Mouse (Mus musculus) myocyte (in vitro differentiated cells): ENCODE measurements around the gene Olfr1450. TPM values are rescaled to one million over a fixed set of nuclear protein-coding genes. Genes with fewer than 3 reads are reported as not detected.
"Not testable (repeated sequence)": the region's sequence is repeated elsewhere in the genome, so short reads cannot be mapped to it uniquely, and the experiment has no call there.

Experiments
- H3K27me3 ChIP-seq: one replicate; pipeline ENCODE4 v1.6.1; 2011; ENCODE audit not compliant: control insufficient read depth, insufficient read depth, insufficient read length
- H3K36me3 ChIP-seq: one replicate; pipeline ENCODE4 v1.6.1; 2011; ENCODE audit not compliant: control insufficient read depth, insufficient read depth
- H3K4me2 ChIP-seq: one replicate; pipeline ENCODE4 v1.6.1; 2011; ENCODE audit warnings: low read depth, control low read depth
- H3K4me3 ChIP-seq: one replicate; pipeline ENCODE4 v1.5.1; 2011; ENCODE audit warnings: mild to moderate bottlenecking, control low read depth, moderate library complexity
- H3K79me2 ChIP-seq: one replicate; pipeline ENCODE4 v1.6.1; 2011; ENCODE audit not compliant: control insufficient read depth, insufficient read depth
- H3ac ChIP-seq: one replicate; pipeline ENCODE4 v1.6.1; 2011; ENCODE audit not compliant: control insufficient read depth, insufficient read length
- CEBPB ChIP-seq: IDR thresholded peaks from 2 replicates; pipeline ENCODE4 v1.6.1; 2011; ENCODE audit warnings: mild to moderate bottlenecking, moderate library complexity; ENCODE audit not compliant: poor library complexity, insufficient read depth, severe bottlenecking
- E2F4 ChIP-seq: IDR thresholded peaks from one replicate; pipeline ENCODE4 v1.6.1; 2011; ENCODE audit warnings: mild to moderate bottlenecking, control low read depth, moderate library complexity; ENCODE audit not compliant: insufficient read depth
- MAX ChIP-seq: IDR thresholded peaks from one replicate; pipeline ENCODE4 v1.6.1; 2011; ENCODE audit warnings: low read depth, mild to moderate bottlenecking, control low read depth
- MYOD1 ChIP-seq, 3 experiments: IDR thresholded peaks; one replicate each; pipeline ENCODE4 v1.6.1; 2011; ENCODE audit warnings: control low read depth in 2 of 3, low read depth in 2 of 3, mild to moderate bottlenecking in 2 of 3, moderate library complexity in 1 of 3; ENCODE audit not compliant: insufficient read length in 2 of 3, control insufficient read depth in 1 of 3
- MYOG ChIP-seq, 3 experiments: IDR thresholded peaks; one replicate each; pipeline ENCODE4 v1.6.1; 2011; ENCODE audit warnings: control low read depth in 2 of 3, low read depth in 2 of 3, mild to moderate bottlenecking in 2 of 3; ENCODE audit not compliant: insufficient read length in 2 of 3, control insufficient read depth in 1 of 3, insufficient read depth in 1 of 3
- POLR2A ChIP-seq: IDR thresholded peaks from one replicate; pipeline ENCODE4 v1.6.1; 2011; ENCODE audit warnings: low read depth, mild to moderate bottlenecking, control low read depth, moderate library complexity; ENCODE audit not compliant: insufficient read length
- POLR2AphosphoS2 ChIP-seq: IDR thresholded peaks from one replicate; pipeline ENCODE4 v1.6.1; 2011; ENCODE audit warnings: low read depth, control low read depth; ENCODE audit not compliant: insufficient read length
- REST ChIP-seq: IDR thresholded peaks from one replicate; pipeline ENCODE4 v1.6.1; 2011; ENCODE audit warnings: mild to moderate bottlenecking, control low read depth, moderate library complexity; ENCODE audit not compliant: insufficient read depth, insufficient read length
- SRF ChIP-seq: IDR thresholded peaks from one replicate; pipeline ENCODE4 v1.6.1; 2011; ENCODE audit warnings: low read depth; ENCODE audit not compliant: control insufficient read depth, insufficient read length
- TCF12 ChIP-seq: IDR thresholded peaks from one replicate; pipeline ENCODE4 v1.6.1; 2011; ENCODE audit warnings: mild to moderate bottlenecking, control low read depth; ENCODE audit not compliant: poor library complexity, insufficient read depth, severe bottlenecking
- TCF3 ChIP-seq: IDR thresholded peaks from one replicate; pipeline ENCODE4 v1.6.1; 2011; ENCODE audit warnings: low read depth, control low read depth; ENCODE audit not compliant: insufficient read length
- USF1 ChIP-seq: IDR thresholded peaks from one replicate; pipeline ENCODE4 v1.6.1; 2011; ENCODE audit warnings: low read depth, mild to moderate bottlenecking, control low read depth, moderate library complexity
- polyA plus RNA-seq: library from polyadenylated mRNA; unstranded; fragments of >200 nt; fragmentation: generic; extraction: Trizol; gene quantifications from one replicate; pipeline ENCODE4 v1.2.1, GENCODE M21; 2012; ENCODE audit warnings: missing spikeins

Gene Olfr1450
- polyA plus RNA-seq, result not detected

GRCm38 (mm10) chr19:12949958-12950357 is at the start of gene Olfr1450:
TSS of gene Olfr1450 (plus strand) at chr19:12950258.
- Histone ChIP-seq H3K36me3 (no peaks in the 10 kb centered on the region), H3ac (no peak within 1 kb of the TSS), H3K79me2 (no peaks in the 10 kb centered on the region), H3K4me2 (no peak within 1 kb of the TSS), H3K27me3 (no peaks in the 10 kb centered on the region), H3K4me3 (no peak within 1 kb of the TSS)
- TF ChIP-seq USF1 (no peak), MYOD1 (IDR thresholded peaks at IDR 0.05; ENCODE audit: control insufficient read depth in 1 of 3, insufficient read length in 2 of 3, low read depth in 2 of 3) (no peak), CEBPB (no peak), REST (no peak), TCF12 (no peak), SRF (no peak), POLR2AphosphoS2 (no peak), POLR2A (no peak), MYOG (IDR thresholded peaks at IDR 0.05; ENCODE audit: control insufficient read depth in 1 of 3, insufficient read depth in 1 of 3, insufficient read length in 2 of 3, low read depth in 2 of 3) (no peak), TCF3 (no peak), E2F4 (no peak), MAX (no peak)

GRCm38 (mm10) chr19:12903643-12904042 is 46.4 kb upstream of the Olfr1450 start, which contains the start of gene Olfr1447:
TSS of gene Olfr1447 (minus strand) at chr19:12903743.
- H3K36me3 ChIP-seq, result no peaks in the 10 kb centered on the region
- TF ChIP-seq REST (no peak), TCF3 (no peak), POLR2A (no peak), USF1 (no peak), E2F4 (no peak), MYOD1 (IDR thresholded peaks at IDR 0.05; ENCODE audit: control insufficient read depth in 1 of 3, insufficient read length in 2 of 3, low read depth in 2 of 3) (no peak), MYOG (IDR thresholded peaks at IDR 0.05; ENCODE audit: control insufficient read depth in 1 of 3, insufficient read depth in 1 of 3, insufficient read length in 2 of 3, low read depth in 2 of 3) (no peak), MAX (no peak), SRF (no peak), TCF12 (no peak), POLR2AphosphoS2 (no peak)
- no peak within 1 kb of the TSS for H3K4me3 ChIP-seq
- no peak within 1 kb of the TSS for H3ac ChIP-seq
- no peaks in the 10 kb centered on the region for H3K27me3 ChIP-seq
- no peaks in the 10 kb centered on the region for H3K79me2 ChIP-seq
- no peak within 1 kb of the TSS for H3K4me2 ChIP-seq

GRCm38 (mm10) chr19:12924319-12924718 is 25.7 kb upstream of the Olfr1450 start, which contains the start of gene Olfr1448:
TSS of gene Olfr1448 (minus strand) at chr19:12924419.
- Histone ChIP-seq H3K4me2 (no peak within 1 kb of the TSS), H3ac (no peak within 1 kb of the TSS), H3K36me3 (no peaks in the 10 kb centered on the region), H3K4me3 (no peak within 1 kb of the TSS), H3K27me3 (no peaks in the 10 kb centered on the region), H3K79me2 (no peaks in the 10 kb centered on the region)
- TF ChIP-seq USF1, result no peak
- TF ChIP-seq TCF3, result no peak
- TF ChIP-seq SRF, result no peak
- TF ChIP-seq POLR2AphosphoS2, result no peak
- TF ChIP-seq TCF12, result no peak
- TF ChIP-seq MAX, result no peak
- TF ChIP-seq CEBPB, result no peak
- TF ChIP-seq POLR2A, result no peak
- TF ChIP-seq MYOD1 (IDR thresholded peaks at IDR 0.05; ENCODE audit: control insufficient read depth in 1 of 3, insufficient read length in 2 of 3, low read depth in 2 of 3), result no peak
- no peak for TF ChIP-seq REST
- no peak for TF ChIP-seq E2F4

GRCm38 (mm10) chr19:12930540-12930939 is 19.5 kb upstream of the Olfr1450 start, which contains the start of gene Olfr1449:
TSS of gene Olfr1449 (plus strand) at chr19:12930840.
- no peaks in the 10 kb centered on the region for H3K79me2 ChIP-seq
- no peak within 1 kb of the TSS for H3K4me3 ChIP-seq
- no peak within 1 kb of the TSS for H3ac ChIP-seq
- TF ChIP-seq CEBPB (no peak), USF1 (no peak), REST (no peak), TCF12 (no peak), POLR2AphosphoS2 (no peak), MAX (no peak), MYOD1 (IDR thresholded peaks at IDR 0.05; ENCODE audit: control insufficient read depth in 1 of 3, insufficient read length in 2 of 3, low read depth in 2 of 3) (no peak), POLR2A (no peak), MYOG (IDR thresholded peaks at IDR 0.05; ENCODE audit: control insufficient read depth in 1 of 3, insufficient read depth in 1 of 3, insufficient read length in 2 of 3, low read depth in 2 of 3) (no peak), TCF3 (no peak), E2F4 (no peak)
- no peaks in the 10 kb centered on the region for H3K36me3 ChIP-seq
- H3K27me3 ChIP-seq, result no peaks in the 10 kb centered on the region
- no peak within 1 kb of the TSS for H3K4me2 ChIP-seq

GRCm38 (mm10) chr19:12970082-12970481 is 20.0 kb downstream of the Olfr1450 start:
- H3K27me3 ChIP-seq, H3K4me3 ChIP-seq, H3K4me2 ChIP-seq, H3K79me2 ChIP-seq, H3K36me3 ChIP-seq, H3ac ChIP-seq: not testable (repeated sequence)

GRCm38 (mm10) chr19:12992316-12992715 is 42.3 kb downstream of the Olfr1450 start:
- not testable (repeated sequence) for H3K4me2 ChIP-seq, H3K36me3 ChIP-seq, H3K4me3 ChIP-seq, H3K27me3 ChIP-seq, H3K79me2 ChIP-seq, H3ac ChIP-seq
